Mouse (Mus musculus) CD4-positive helper T cell, adult 2 months (primary cell): ENCODE measurements at regions not wholly inside any gene's neighbourhood (a gene's known extent, or its start where the extent isn't known, plus 50 kb on each side); places are given as distances from the start of the nearest gene placed in this dataset.
A peak's percentile ranks its signal among the peaks of the same experiment; 100 is the strongest.

Source experiments
- DNase-seq: peaks from one replicate; pipeline ENCODE4 v3.0.0-alpha.2; 2012; ENCODE audit warnings: low read depth, missing footprints, low spot score

- DNase-seq = no peak
Observed at GRCm38 (mm10) chr8:34709316-34709715, 597.8 kb upstream of the Gm10131 start.

- DNase-seq = no peak
Observed at GRCm38 (mm10) chr8:34703351-34703750, 591.8 kb upstream of the Gm10131 start.

GRCm38 (mm10) chr8:34702806-34703205, 591.3 kb upstream of the Gm10131 start:
- no peak for DNase-seq

GRCm38 (mm10) chr8:34699015-34699414, 587.5 kb upstream of the Gm10131 start:
- DNase-seq = peak; percentile 18

- no peak for DNase-seq
Observed at GRCm38 (mm10) chr8:34696365-34696764, 584.8 kb upstream of the Gm10131 start.

- DNase-seq = peak; percentile 17
Observed at GRCm38 (mm10) chr8:34692606-34693005, 581.1 kb upstream of the Gm10131 start.

GRCm38 (mm10) chr8:34691776-34692175, 580.2 kb upstream of the Gm10131 start:
- no peak for DNase-seq

GRCm38 (mm10) chr8:34689825-34690493, 578.4 kb upstream of the Gm10131 start:
- no peak for DNase-seq

GRCm38 (mm10) chr8:34689049-34689824, 577.7 kb upstream of the Gm10131 start:
- peak; percentile 38 for DNase-seq

- DNase-seq = no peak
Observed at GRCm38 (mm10) chr8:34688396-34689048, 577.0 kb upstream of the Gm10131 start.

- peak; percentile 28 for DNase-seq
Observed at GRCm38 (mm10) chr8:34686371-34686770, 574.8 kb upstream of the Gm10131 start.

GRCm38 (mm10) chr8:34684683-34685082, 573.1 kb upstream of the Gm10131 start:
- DNase-seq = no peak

GRCm38 (mm10) chr8:34683173-34683572, 571.6 kb upstream of the Gm10131 start:
- no peak for DNase-seq

GRCm38 (mm10) chr8:34682221-34682620, 570.7 kb upstream of the Gm10131 start:
- DNase-seq = no peak

- no peak for DNase-seq
Observed at GRCm38 (mm10) chr8:34679565-34680291, 568.2 kb upstream of the Gm10131 start.

GRCm38 (mm10) chr8:34678879-34679278, 567.3 kb upstream of the Gm10131 start:
- DNase-seq = no peak

GRCm38 (mm10) chr8:34671716-34672115, 560.2 kb upstream of the Gm10131 start:
- DNase-seq = peak; percentile 55

GRCm38 (mm10) chr8:34670930-34671715, 559.6 kb upstream of the Gm10131 start:
- no peak for DNase-seq

- DNase-seq = no peak
Observed at GRCm38 (mm10) chr8:34669146-34669545, 557.6 kb upstream of the Gm10131 start.

GRCm38 (mm10) chr8:34664429-34664828, 552.9 kb upstream of the Gm10131 start:
- DNase-seq = no peak

GRCm38 (mm10) chr8:34662532-34662931, 551.0 kb upstream of the Gm10131 start:
- no peak for DNase-seq
